Mouse (Mus musculus) lung, postnatal 0 days (tissue): Measurements from ENCODE around the gene Slc25a33.

Experiments used
- CTCF ChIP-seq: IDR thresholded peaks from 2 replicates; pipeline ENCODE4 v1.5.1; 2016; ENCODE audit warnings: antibody characterized with exemption, mild to moderate bottlenecking
- EP300 ChIP-seq: IDR thresholded peaks from 2 replicates; pipeline ENCODE4 v1.6.1; 2016; ENCODE audit warnings: antibody characterized with exemption, mild to moderate bottlenecking, control low read depth

- no peak for TF ChIP-seq CTCF
- no peak for TF ChIP-seq EP300
These were observed 68.8 kb downstream of the Slc25a33 start for GRCm38 (mm10) chr4:149705298-149705697.
